Mouse (Mus musculus): ENCODE measurements around the gene Tnfaip8l2.
"Not testable (repeated sequence)": the region's sequence is repeated elsewhere in the genome, so short reads cannot be mapped to it uniquely, and the experiment has no call there.

Tnfaip8l2 gene

GRCm38 (mm10) chr3:95110911-95111726 lies 31.0 kb downstream of the Tnfaip8l2 start, which contains the start of gene Vps72:
Vps72 (plus strand) TSS chr3:95111022.
- DNase-seq = peak; percentile 93

- DNase-seq = no peak
These were observed 34.3 kb downstream of the Tnfaip8l2 start for GRCm38 (mm10) chr3:95107898-95108297.

- not testable (repeated sequence) for DNase-seq
These were observed 34.9 kb downstream of the Tnfaip8l2 start for GRCm38 (mm10) chr3:95107308-95107707.

GRCm38 (mm10) chr3:95106338-95107117 lies 35.6 kb downstream of the Tnfaip8l2 start, which contains the start of gene Pip5k1a:
Pip5k1a (minus strand) TSS chr3:95106930.
- DNase-seq = peak; percentile 95

- no peak for DNase-seq
These were observed 36.4 kb downstream of the Tnfaip8l2 start for GRCm38 (mm10) chr3:95105586-95106337.

GRCm38 (mm10) chr3:95105121-95105520 lies 37.0 kb downstream of the Tnfaip8l2 start:
- no peak for DNase-seq

- DNase-seq = no peak
These were observed 41.3 kb downstream of the Tnfaip8l2 start for GRCm38 (mm10) chr3:95100854-95101253.

All from kidney, adult 18-20 months (tissue).